Mouse (Mus musculus) 416B (cell line): ENCODE measurements at regions not wholly inside any gene's neighbourhood (a gene's known extent, or its start where the extent isn't known, plus 50 kb on each side); places are given as distances from the start of the nearest gene placed in this dataset.

ENCODE experiments used
- DNase-seq: peaks from one replicate; pipeline ENCODE4 v3.0.0; 2011; ENCODE audit warnings: low read depth

- DNase-seq: peak; percentile 78
These were observed 52.9 kb upstream of the Ica1 start for GRCm38 (mm10) chr6:8831204-8831603.

- no peak for DNase-seq
These were observed 54.6 kb upstream of the Ica1 start for GRCm38 (mm10) chr6:8832924-8833323.

- no peak for DNase-seq
These were observed 75.4 kb upstream of the Ica1 start for GRCm38 (mm10) chr6:8853657-8854056.

- DNase-seq: no peak
These were observed 82.3 kb upstream of the Ica1 start for GRCm38 (mm10) chr6:8860581-8860980.

- DNase-seq: no peak
These were observed 84.2 kb upstream of the Nxph1 start for GRCm38 (mm10) chr6:8863843-8864620.

- no peak for DNase-seq
These were observed 70.7 kb upstream of the Nxph1 start for GRCm38 (mm10) chr6:8877373-8878070.

GRCm38 (mm10) chr6:8893665-8894064, 54.6 kb upstream of the Nxph1 start:
- DNase-seq: peak; percentile 48

- no peak for DNase-seq
These were observed 52.1 kb upstream of the Nxph1 start for GRCm38 (mm10) chr6:8896097-8896496.

- no peak for DNase-seq
These were observed 51.4 kb upstream of the Nxph1 start for GRCm38 (mm10) chr6:8896822-8897221.

- no peak for DNase-seq
These were observed 50.9 kb upstream of the Nxph1 start for GRCm38 (mm10) chr6:8897334-8897733.

GRCm38 (mm10) chr6:8898268-8898667, 50.0 kb upstream of the Nxph1 start:
- DNase-seq: no peak
